Mouse (Mus musculus): ENCODE measurements around the gene Gm49318. TPM values are rescaled to one million over a fixed set of nuclear protein-coding genes. Genes with fewer than 3 reads are reported as not detected.

Gm49318 gene
- polyA plus RNA-seq, 1 experiment from 2014 or later = not detected

DNA sequence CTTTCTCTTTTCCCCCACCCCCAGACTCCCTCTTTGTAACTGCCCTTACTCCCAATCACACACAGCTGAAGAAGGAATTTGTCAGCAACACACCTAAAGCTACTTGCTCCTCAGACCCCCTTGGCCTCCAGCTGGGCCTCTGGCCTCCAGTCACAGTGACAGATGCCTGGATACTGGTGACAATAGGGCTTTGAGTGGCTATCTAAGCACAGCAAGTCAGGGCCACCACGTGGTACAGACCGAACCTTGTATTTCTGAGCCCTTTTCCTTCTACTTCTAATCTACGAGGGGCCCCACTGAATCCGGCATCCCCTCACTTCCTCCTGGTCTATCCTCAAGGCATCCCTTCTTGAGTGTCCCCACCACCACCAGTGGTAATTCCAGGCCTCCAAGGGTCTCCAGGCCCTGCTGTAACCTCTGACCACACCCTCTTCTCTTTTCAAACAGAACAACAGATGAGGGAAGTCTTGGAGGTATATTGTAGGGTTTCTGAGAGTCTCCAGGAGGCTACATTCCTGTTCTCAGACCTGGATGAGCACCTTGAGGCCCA is 21.3 kb downstream of the Gm49318 start:
- H3K27me3 ChIP-seq = peaks cover 75% of the 10 kb centered on the region
- no peaks in the 10 kb centered on the region; the same call in 1 of the 2 replicates for H3K9me3 ChIP-seq
- ATAC-seq (ENCODE audit: low FRiP score, low read depth) = no peak
- H3K36me3 ChIP-seq = no peaks in the 10 kb centered on the region
- peak overlapping the region; percentile 68; the same call in 1 of the 2 replicates for H3K4me2 ChIP-seq (replicated peaks)
- peaks cover 25% of the 10 kb centered on the region for H3K4me1 ChIP-seq
- no peak overlapping the region for H3K4me3 ChIP-seq
- no peak overlapping the region for H3K9ac ChIP-seq
- H3K27ac ChIP-seq = no peak overlapping the region
- 64% methylated on average over 4 of the region's 4 CpGs for WGBS

- 67% methylated on average over 11 of the region's 11 CpGs for WGBS
- no peaks in the 10 kb centered on the region for H3K36me3 ChIP-seq
- no peak overlapping the region for H3K4me2 ChIP-seq (replicated peaks)
- H3K4me1 ChIP-seq = peaks cover 20% of the 10 kb centered on the region
- H3K9ac ChIP-seq = no peak overlapping the region
- H3K27ac ChIP-seq = no peak overlapping the region
- peaks cover 70% of the 10 kb centered on the region for H3K27me3 ChIP-seq
- H3K4me3 ChIP-seq = no peak overlapping the region
- H3K9me3 ChIP-seq = no peaks in the 10 kb centered on the region; the same call in 1 of the 2 replicates
- ATAC-seq (ENCODE audit: low FRiP score, low read depth) = no peak
These were observed 21.7 kb downstream of the Gm49318 start for GRCm38 (mm10) chr9:22049315-22049714.

- no peaks in the 10 kb centered on the region for H3K36me3 ChIP-seq
- H3K27ac ChIP-seq = no peak overlapping the region
- no peaks in the 10 kb centered on the region for H3K9me3 ChIP-seq
- no peak for ATAC-seq (ENCODE audit: low FRiP score, low read depth)
- H3K9ac ChIP-seq = no peak overlapping the region
- peaks cover 51% of the 10 kb centered on the region for H3K27me3 ChIP-seq
- WGBS = 56% methylated on average over 9 of the region's 9 CpGs
- peaks cover 19% of the 10 kb centered on the region for H3K4me1 ChIP-seq
- H3K4me2 ChIP-seq (replicated peaks) = no peak overlapping the region
- no peak overlapping the region for H3K4me3 ChIP-seq
These were observed 23.7 kb downstream of the Gm49318 start for GRCm38 (mm10) chr9:22047329-22047728.

- H3K9ac ChIP-seq = no peak overlapping the region
- H3K36me3 ChIP-seq = no peaks in the 10 kb centered on the region
- no peak overlapping the region for H3K4me2 ChIP-seq (replicated peaks)
- H3K4me1 ChIP-seq = no peaks in the 10 kb centered on the region
- no peak overlapping the region for H3K4me3 ChIP-seq
- ATAC-seq (ENCODE audit: low FRiP score, low read depth) = no peak
- 59% methylated on average over 2 of the region's 2 CpGs for WGBS
- no peaks in the 10 kb centered on the region for H3K27me3 ChIP-seq
- H3K9me3 ChIP-seq = no peaks in the 10 kb centered on the region
- H3K27ac ChIP-seq = no peak overlapping the region
These were observed 29.2 kb downstream of the Gm49318 start for GRCm38 (mm10) chr9:22041832-22042231.

- Histone ChIP-seq H3K27me3 (no peaks in the 10 kb centered on the region; the same call in 1 of the 2 replicates), H3K27ac (no peak overlapping the region), H3K4me2 (replicated peaks) (no peak overlapping the region), H3K36me3 (no peaks in the 10 kb centered on the region), H3K9ac (no peak overlapping the region), H3K4me3 (no peak overlapping the region), H3K9me3 (0 out of 2 replicates have a peak, but pooled peaks cover 5% of the 10 kb centered on the region), H3K4me1 (peaks cover 5% of the 10 kb centered on the region; the same call in 1 of the 2 replicates)
- ATAC-seq (ENCODE audit: low FRiP score, low read depth) = no peak
- WGBS = 79% methylated on average over 10 of the region's 10 CpGs
These were observed 33.2 kb downstream of the Gm49318 start for GRCm38 (mm10) chr9:22037826-22038225.

DNA sequence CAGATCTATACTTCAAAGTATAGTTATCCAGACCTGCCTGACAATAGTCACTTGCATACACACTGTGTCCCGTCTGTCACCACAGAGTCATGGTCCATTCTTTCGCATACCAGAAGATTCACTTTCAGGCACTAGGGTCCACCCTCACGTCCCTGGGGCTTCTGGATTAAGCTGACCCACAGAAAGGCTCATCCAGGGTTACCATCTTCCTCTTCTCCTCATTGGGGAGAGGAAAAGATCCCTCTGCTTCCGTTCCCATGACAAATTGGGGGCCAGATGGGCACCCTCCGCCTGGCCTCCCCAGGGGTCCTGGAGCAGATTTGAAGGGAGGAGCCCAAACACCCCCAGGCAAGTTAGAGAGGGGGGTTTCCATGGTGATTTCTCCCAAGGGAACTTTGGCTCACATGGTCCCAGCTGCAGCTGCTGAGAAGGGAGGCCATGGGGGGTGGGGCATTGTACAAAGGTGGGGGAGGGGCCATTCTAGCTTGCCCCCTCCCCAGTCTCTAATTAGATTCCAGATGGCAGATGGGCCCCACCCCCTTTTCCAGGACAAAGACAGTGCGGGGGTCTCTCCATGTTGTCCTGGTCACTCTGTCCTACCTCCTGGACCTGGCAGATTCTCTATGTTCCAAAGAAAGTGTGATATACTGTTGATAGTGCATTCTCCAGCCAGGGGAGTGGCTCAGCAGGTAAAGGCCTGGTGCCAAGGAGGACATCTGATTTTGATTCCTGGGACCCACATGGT is 35.6 kb downstream of the Gm49318 start:
- H3K4me1 ChIP-seq = peaks cover 5% of the 10 kb centered on the region; the same call in 1 of the 2 replicates
- H3K27ac ChIP-seq = no peak overlapping the region
- H3K4me3 ChIP-seq = no peak overlapping the region
- no peak overlapping the region for H3K9ac ChIP-seq
- H3K9me3 ChIP-seq = 0 out of 2 replicates have a peak, but pooled peaks cover 5% of the 10 kb centered on the region
- no peaks in the 10 kb centered on the region; the same call in 1 of the 2 replicates for H3K27me3 ChIP-seq
- ATAC-seq (ENCODE audit: low FRiP score, low read depth) = no peak; the same call in 1 of the 2 replicates
- H3K36me3 ChIP-seq = no peaks in the 10 kb centered on the region
- H3K4me2 ChIP-seq (replicated peaks) = no peak overlapping the region
- 59% methylated on average over 6 of the region's 6 CpGs for WGBS

GRCm38 (mm10) chr9:22030386-22030785 is 40.7 kb downstream of the Gm49318 start:
- Histone ChIP-seq H3K27me3 (no peaks in the 10 kb centered on the region; the same call in 1 of the 2 replicates), H3K9me3 (0 out of 2 replicates have a peak, but pooled peaks cover 5% of the 10 kb centered on the region), H3K36me3 (no peaks in the 10 kb centered on the region), H3K4me2 (replicated peaks) (no peak overlapping the region), H3K4me3 (no peak overlapping the region), H3K27ac (no peak overlapping the region), H3K9ac (no peak overlapping the region), H3K4me1 (peaks cover 2% of the 10 kb centered on the region; the same call in 1 of the 2 replicates)
- ATAC-seq (ENCODE audit: low FRiP score, low read depth) = no peak
- 92% methylated on average over 9 of the region's 9 CpGs for WGBS

DNA sequence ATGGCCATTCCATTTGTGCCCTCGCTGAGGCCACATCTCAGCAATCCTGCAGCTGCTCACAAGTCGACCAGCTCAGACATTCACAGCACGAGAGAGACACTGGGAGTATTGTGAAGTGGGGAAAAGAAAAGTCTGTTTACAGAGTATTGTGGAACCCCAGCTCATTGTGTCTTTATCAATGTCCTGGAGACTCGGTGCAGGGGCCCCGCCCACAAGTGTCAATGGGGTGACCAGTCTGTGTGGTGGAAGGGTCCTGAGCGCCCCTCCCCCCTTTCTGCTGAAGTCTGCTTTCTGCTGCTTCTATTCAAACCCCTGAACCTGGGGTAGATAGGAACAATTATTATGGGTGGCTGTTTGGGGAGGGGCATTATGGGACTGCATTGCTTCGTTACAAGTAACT is 42.6 kb downstream of the Gm49318 start:
- H3K36me3 ChIP-seq = no peaks in the 10 kb centered on the region
- no peak overlapping the region for H3K9ac ChIP-seq
- no peaks in the 10 kb centered on the region for H3K9me3 ChIP-seq
- 65% methylated on average over 7 of the region's 7 CpGs for WGBS
- H3K27me3 ChIP-seq = peaks cover 3% of the 10 kb centered on the region; the same call in 1 of the 2 replicates
- no peak overlapping the region for H3K27ac ChIP-seq
- no peaks in the 10 kb centered on the region for H3K4me1 ChIP-seq
- H3K4me2 ChIP-seq (replicated peaks) = no peak overlapping the region
- no peak overlapping the region for H3K4me3 ChIP-seq
- ATAC-seq (ENCODE audit: low FRiP score, low read depth) = no peak

GRCm38 (mm10) chr9:22024592-22024991 is 46.5 kb downstream of the Gm49318 start:
- Histone ChIP-seq H3K9me3 (no peaks in the 10 kb centered on the region), H3K27ac (no peak overlapping the region), H3K4me1 (no peaks in the 10 kb centered on the region), H3K36me3 (no peaks in the 10 kb centered on the region), H3K4me3 (no peak overlapping the region), H3K27me3 (peaks cover 3% of the 10 kb centered on the region; the same call in 1 of the 2 replicates), H3K4me2 (replicated peaks) (no peak overlapping the region), H3K9ac (no peak overlapping the region)
- WGBS = 45% methylated on average over 8 of the region's 8 CpGs
- ATAC-seq (ENCODE audit: low FRiP score, low read depth) = no peak

DNA sequence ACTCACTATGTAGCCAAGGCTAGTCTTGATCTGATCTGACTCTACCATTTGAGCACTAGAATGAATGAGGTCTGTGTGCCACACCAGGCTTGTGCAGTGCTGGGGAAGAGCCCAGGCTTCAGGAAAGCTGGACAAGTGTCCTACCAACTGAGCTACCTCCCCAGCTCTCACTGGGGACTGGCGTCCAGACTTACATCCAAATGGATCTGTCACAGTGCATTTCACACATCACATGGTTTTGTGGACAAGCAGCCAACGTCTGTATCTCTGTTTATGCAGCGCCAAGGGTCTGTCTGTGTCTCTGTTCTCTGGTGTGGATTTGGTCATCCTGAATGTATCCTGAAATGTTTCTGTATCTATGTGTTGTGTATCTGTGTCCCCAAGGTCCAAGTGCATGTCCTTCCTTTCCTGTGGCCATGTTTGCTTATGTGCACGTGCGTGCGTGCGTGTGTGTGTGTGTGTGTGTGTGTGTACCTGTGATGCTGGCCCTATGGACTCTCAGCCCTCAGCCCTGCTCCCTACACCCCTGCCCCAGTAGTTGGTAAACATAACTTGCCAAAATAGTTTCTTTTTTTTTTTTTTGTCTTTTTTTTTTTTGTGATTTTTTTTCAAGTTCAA is 53.7 kb downstream of the Gm49318 start:
- ATAC-seq (ENCODE audit: low FRiP score, low read depth) = no peak
- Histone ChIP-seq H3K36me3 (peaks cover 26% of the 10 kb centered on the region), H3K9me3 (no peaks in the 10 kb centered on the region), H3K9ac (no peak overlapping the region), H3K4me2 (replicated peaks) (no peak overlapping the region), H3K4me3 (no peak overlapping the region), H3K4me1 (no peaks in the 10 kb centered on the region), H3K27me3 (no peaks in the 10 kb centered on the region), H3K27ac (no peak overlapping the region)
- 86% methylated on average over 7 of the region's 7 CpGs for WGBS

GRCm38 (mm10) chr9:22016245-22016644 is 54.8 kb downstream of the Gm49318 start:
- Histone ChIP-seq H3K27me3 (no peaks in the 10 kb centered on the region), H3K4me1 (no peaks in the 10 kb centered on the region), H3K4me3 (no peak overlapping the region), H3K36me3 (peaks cover 36% of the 10 kb centered on the region), H3K4me2 (replicated peaks) (no peak overlapping the region), H3K9ac (no peak overlapping the region), H3K9me3 (no peaks in the 10 kb centered on the region), H3K27ac (no peak overlapping the region)
- ATAC-seq (ENCODE audit: low FRiP score, low read depth) = no peak
- 58% methylated on average over 10 of the region's 10 CpGs for WGBS

GRCm38 (mm10) chr9:22012731-22013130 is 58.3 kb downstream of the Gm49318 start:
- Histone ChIP-seq H3K9ac (no peak overlapping the region), H3K27me3 (no peaks in the 10 kb centered on the region), H3K36me3 (peaks cover 72% of the 10 kb centered on the region), H3K9me3 (no peaks in the 10 kb centered on the region), H3K27ac (no peak overlapping the region), H3K4me3 (no peak overlapping the region), H3K4me2 (replicated peaks) (no peak overlapping the region), H3K4me1 (no peaks in the 10 kb centered on the region)
- no peak for ATAC-seq (ENCODE audit: low FRiP score, low read depth)
- 91% methylated on average over 13 of the region's 13 CpGs for WGBS

All from limb, embryonic 13.5 days (tissue).